Mouse (Mus musculus) thymus, postnatal 14 days (tissue): Measurements from ENCODE around the gene Nop2.

Source experiments
- DNase-seq: peaks from one replicate; pipeline ENCODE4 v3.0.0; 2021

The Nop2 gene

DNA sequence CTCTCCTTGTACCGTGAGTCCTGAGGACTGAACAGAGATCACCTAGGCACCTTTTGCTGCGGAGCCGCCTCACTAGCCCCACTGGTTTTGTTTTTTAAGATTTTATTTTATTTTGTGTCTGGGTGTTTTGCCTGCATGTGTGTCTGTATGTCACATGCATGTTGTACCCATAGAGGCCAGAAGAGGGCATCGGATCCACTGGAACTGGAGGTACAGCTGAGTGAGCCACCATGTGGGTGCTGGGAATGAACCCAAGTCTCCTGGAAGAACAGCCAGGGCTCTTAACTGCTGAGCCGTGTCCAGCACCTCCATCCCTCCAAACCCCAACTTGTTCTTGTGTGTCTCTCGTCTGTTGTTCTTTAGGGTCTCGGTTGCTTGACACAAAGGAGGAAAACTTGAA lies 20.8 kb upstream of the Nop2 start:
- DNase-seq = peak; percentile 65

DNA sequence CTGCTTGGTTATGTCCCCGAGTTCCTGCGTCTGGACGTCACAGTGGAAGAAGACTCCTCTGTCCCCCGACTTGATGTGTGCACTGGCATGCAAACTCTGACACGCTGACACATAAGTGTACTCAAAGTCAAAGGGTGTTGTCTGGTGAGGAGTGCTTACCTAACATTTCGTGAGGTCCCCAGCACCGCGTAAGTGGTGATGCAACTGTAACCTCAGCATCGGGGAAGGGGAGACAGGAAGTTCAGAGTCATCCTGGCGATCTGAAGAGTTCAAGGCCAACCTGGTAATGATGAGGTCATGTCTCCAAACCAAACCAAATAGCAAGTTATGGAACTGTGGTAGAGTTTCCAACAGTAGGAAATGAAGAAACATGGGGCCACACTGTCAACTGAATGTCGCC lies 19.2 kb upstream of the Nop2 start:
- no peak for DNase-seq

DNA sequence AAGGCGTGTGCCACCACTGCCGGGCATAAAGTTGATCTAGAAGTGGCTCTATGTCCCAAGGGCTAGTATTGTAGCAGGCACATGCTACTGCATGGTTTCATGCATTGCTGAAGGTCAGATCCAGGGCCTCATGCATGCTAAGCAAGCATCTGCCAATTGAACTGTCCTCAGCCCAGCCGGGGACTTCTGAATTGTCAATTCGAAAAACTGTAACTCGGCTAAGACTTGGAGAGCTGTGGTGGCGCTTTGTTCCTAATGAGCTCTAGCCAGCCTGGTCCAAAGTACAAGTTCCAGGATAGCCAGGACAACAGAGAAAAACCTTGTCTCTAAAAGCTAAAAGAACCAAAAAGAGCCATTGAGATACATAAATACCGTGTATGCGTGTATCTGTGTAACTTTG lies 12.3 kb upstream of the Nop2 start:
- DNase-seq = no peak

DNA sequence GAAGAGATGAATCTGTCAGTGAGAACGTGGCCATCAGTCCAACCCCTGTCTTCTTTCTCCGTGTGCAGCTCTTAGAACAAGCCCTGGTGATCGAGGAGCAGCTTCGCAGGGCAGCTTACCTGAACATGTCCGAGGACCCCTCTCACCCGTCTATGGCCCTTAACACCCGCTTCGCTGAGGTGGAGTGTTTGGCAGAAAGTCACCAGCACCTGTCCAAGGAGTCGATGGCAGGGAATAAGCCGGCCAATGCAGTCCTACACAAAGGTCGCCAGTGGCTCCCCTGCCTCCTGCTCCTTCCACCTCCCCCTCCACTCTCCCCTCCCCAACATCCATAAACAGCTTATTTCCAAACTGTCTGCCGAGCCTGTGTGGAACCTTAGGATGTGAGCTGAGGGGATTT lies 3.0 kb upstream of the Nop2 start:
- no peak for DNase-seq

DNA sequence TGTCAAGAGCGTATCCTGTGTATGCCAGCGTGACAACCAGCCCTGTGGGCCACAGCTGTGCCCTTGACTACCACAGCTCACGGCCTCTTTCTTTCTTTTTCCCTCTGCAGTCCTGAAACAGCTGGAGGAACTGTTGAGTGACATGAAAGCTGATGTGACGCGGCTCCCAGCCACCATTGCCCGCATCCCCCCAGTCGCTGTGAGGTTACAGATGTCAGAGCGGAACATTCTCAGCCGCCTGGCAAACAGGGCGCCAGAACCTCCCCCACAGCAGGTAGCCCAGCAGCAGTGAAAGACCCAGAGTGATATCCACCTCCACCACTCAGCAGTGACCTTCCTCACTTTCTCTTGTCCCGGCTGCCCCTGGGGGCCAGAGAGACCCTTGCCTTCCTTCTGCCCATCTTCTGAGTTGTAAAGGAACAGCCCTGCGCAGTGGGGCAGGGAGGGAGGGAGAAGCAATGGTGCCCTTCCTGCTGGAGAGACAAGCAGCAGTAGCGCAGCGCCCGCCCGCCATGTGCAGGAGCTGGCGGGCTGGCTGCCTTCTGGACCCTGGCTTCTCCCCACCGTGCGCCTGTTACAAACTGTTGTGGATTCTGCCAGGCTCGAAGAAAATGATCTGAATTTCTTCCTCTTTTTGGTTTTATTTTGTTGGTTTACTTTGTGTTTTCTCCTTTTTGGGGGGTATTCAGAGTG lies 1.9 kb upstream of the Nop2 start:
- DNase-seq = peak; percentile 48

DNA sequence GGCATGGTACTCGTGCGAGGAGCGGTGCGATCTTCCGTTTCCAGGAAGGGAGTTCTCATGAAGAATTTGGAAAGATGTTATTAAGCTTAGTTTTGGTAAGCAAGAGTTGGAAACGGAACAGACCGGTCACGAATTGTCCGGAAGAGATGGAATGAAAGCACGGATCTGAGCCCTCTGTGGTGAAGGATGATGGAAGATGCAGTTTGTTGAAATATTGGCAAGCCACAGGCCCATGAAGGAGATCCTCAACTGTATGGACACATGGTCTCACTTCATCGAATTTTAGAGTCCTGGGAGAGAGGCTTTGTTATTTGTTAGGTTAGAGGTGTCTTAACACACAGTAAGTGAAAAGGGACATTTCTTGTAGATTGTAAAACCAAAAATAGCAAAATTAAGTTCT lies 761 bp downstream of the Nop2 start:
- no peak for DNase-seq

DNA sequence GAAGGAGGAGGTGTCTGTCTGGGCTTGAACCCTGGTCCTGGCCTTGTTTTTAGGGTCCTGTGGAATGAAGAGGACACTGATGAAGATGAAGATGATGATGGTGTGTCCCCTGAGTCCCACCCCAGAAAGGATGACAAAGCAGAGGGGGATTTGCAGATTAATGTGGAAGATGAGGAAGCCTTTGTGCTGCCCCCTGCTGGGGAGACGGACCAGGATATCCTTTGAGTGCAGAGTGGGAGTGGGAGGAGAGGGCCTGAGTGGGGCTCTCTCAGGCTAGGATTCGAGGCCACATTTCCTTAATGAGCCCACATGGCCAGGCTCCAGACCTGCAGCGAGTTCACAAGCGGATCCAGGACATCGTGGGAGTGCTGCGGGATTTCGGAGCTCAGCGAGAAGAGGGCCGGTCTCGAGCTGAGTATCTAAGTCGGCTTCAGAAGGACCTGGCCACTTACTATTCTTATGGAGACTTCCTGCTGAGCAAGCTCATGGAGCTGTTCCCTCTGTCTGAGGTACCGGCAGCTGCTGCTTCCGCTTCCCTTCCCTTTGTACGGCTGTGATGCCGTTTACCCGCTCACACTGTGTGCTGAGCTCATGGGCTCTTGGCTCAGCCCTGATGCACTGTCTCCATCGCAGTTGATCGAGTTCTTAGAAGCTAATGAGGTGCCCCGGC lies 5.4 kb downstream of the Nop2 start:
- DNase-seq = peak; percentile 70

DNA sequence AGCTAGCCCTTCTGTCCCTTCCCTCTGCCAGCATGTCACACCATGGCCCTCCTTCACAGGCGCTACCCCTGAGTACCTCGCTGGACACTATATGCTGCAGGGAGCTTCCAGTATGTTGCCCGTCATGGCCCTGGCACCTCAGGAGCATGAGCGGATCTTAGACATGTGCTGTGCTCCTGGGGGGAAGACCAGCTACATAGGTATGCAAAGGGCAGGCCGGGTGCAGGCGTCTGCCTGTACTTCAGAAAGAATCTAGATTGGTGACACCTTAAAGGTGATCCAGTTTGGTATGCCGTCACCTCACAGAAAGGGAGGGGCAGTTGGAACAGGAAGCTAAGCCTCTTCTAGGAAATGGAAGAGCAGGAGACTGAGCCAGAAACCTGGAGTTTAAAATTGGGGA lies 8.0 kb downstream of the Nop2 start:
- DNase-seq = no peak

DNA sequence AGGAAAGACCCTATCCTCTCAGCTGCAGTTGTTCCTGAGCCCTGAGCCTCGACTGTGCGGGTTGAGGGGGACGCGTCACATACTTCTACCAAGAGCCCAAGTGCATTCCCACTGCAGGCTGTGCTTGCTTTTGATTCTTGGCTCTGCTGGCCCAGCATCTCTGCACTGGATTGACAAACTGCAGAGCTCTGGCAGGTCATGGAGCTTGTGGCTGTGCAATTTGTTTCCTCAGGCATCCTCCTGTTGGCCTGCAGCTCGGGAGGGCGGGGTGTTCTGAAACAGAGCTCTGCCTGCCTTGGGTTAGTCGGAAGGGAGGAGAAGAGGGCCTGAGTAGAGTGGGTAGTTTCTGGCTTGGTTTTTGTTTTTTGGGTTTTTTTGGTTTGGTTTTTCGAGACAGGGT lies 10.7 kb downstream of the Nop2 start:
- no peak for DNase-seq

DNA sequence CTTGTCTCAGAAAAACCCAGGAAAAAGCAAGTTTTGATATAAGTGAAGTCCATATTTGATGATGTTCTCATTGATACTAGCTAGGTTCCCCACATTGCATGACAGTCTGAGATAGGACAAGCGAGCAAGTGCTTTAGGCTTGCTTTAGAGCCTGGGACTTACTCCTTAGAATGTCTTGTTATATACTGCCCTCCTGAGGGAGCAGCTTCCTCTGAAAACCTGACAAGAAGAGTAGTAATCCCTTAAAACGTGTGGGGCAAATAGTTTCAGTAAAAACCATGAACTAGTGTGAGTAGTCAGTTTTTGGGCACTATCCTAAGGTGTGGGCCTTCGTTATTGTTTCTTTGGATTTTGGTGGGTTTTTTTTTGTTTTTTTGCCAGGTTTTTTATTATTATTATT lies 11.4 kb downstream of the Nop2 start:
- no peak for DNase-seq

DNA sequence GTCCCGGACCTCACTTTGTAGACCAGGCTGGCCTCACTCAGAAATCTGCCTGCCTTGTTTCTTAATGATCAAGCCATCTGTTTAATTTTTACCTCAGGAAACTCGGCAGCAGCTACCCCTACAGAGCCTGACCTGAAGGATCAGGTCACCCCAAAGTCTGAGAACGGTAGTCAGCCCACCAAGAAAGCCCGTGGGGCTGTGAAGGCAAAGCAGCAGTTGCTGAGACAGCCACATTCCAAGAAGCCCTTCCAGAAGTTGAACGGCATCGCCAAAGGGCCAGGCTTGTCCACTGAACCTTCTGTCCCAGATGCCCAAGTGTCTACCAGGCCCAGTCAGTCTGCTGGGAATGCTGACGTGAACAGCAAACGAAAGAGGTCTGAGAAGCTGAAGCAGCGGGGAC lies 12.2 kb downstream of the Nop2 start:
- DNase-seq = no peak

DNA sequence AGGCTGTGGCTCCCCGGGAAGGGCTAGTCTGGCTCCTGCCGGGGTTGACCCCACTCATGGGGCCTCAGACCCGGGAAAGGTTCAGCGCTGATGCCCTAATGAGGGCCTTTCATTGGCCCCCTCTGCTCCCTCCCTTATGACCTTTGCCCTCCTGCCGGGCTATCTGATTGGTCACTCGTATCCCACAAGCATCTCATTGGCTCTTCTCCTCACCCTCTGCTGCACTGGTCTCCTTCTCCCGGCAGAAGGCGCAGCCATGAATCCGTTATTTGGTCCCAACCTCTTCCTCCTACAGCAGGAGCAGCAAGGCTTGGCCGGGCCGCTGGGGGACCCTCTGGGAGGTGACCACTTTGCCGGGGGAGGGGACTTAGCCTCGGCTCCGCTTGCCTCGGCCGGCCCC lies 13.3 kb downstream of the Nop2 start, which contains the start of gene Iffo1:
Iffo1 (plus strand) TSS at position 241 of the 400 bp plus-strand sequence.
- peak; percentile 88 for DNase-seq

DNA sequence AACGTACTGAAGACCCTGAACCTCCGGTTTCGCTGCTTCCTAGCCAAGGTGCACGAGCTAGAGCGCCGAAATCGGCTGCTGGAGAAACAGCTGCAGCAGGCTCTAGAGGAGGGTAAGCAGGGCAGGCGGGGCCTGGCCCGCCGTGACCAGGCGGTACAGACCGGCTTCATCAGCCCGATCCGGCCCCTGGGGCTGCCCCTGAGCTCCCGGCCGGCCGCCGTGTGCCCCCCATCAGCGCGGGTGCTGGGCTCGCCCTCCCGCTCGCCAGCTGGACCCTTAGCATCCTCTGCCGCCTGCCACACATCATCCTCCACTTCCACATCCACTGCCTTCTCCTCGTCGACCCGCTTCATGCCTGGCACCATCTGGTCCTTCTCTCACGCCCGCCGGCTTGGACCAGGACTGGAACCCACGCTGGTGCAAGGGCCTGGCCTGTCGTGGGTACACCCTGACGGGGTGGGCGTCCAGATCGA lies 13.8 kb downstream of the Nop2 start:
- no peak for DNase-seq

DNA sequence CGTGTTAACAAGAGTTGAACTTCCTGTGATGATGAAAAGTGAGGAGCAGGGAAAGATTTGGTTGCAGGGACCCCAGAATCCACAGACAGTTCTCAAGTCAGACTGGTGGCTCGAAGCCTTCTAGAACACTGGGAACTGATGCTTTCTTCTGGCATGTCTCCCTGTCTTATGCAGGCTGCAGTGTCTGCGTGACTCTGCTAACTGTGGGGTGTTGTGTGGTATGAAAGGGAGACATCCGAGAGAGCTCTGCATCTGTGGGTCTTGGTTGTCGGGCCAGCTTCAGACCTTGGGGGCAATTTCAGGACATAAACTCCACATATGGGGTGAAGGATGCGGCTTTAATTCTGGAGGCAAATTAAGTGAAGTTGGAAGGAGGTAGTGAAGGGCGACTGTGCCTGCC lies 14.4 kb downstream of the Nop2 start:
- DNase-seq = no peak

DNA sequence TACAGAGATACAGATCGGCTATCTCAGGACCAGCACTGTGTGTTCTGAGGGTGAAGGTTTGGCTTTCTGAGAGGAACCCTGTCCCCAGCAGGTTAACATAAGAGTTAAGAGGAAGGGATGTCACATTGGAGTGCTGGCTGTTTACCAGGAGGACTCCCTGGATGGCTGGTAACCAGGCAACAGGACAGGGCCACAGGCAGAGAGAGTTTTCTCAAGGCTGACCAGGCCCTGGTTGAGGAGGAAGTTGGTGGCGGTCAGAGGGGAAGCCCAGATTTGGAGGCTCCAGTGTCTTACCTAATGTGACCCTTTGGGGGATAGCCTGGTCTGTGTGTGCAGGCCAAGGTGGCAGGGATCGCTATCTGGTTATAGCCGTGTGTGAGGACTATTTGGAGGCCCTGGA lies 15.1 kb downstream of the Nop2 start:
- DNase-seq = no peak

DNA sequence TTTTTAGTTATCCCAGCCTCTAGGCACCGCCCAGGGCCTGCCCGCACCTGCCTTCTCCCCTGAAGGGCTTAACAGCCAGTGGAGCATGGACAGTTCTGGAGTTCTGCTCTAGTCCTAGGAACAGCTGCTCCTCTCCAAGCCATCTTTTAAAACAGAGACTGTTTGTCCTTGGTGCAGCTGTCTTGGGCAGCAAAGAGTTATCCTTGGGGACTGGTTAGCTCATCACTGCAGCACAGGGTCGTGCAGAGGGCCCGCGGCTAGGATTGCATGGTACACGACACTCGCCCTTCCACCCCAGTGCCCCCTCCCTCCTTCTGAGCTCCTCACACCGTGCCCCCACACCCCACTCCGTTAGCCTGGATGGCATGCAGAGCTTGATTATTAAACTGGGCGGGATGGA lies 15.6 kb downstream of the Nop2 start:
- no peak for DNase-seq

DNA sequence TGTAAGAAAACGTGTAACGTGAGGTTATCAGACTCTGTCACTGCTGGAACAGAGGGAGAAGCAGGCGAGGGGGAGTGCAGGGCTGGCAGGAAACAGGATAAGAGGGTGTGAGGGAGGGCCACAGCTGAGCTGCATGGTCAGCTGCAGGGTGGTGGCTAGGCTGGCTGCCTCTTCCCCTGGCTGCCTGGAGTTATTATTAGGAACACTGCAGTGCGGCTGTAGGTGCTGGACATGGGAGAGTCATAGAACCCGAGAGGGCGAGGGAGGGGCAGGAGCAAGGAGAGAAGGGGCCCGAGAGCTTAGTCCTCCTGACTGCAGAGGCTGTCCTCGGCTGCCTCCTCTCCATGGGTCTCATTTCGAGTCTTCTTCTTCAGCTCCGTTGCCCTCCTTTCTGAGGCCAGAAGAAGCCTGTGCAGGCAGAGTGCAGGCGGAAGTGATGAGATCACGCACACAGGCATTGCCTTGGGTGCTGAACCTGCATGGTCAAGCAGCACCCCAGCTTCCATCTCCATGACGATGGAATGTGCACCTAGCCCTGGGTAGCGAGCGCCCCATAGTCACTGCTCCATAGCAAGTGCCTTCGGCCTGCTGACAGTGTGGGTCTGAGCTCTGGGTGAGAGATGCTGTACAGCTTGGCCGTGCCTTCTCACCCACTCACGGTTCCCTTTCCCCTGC lies 16.7 kb downstream of the Nop2 start:
- DNase-seq = no peak

DNA sequence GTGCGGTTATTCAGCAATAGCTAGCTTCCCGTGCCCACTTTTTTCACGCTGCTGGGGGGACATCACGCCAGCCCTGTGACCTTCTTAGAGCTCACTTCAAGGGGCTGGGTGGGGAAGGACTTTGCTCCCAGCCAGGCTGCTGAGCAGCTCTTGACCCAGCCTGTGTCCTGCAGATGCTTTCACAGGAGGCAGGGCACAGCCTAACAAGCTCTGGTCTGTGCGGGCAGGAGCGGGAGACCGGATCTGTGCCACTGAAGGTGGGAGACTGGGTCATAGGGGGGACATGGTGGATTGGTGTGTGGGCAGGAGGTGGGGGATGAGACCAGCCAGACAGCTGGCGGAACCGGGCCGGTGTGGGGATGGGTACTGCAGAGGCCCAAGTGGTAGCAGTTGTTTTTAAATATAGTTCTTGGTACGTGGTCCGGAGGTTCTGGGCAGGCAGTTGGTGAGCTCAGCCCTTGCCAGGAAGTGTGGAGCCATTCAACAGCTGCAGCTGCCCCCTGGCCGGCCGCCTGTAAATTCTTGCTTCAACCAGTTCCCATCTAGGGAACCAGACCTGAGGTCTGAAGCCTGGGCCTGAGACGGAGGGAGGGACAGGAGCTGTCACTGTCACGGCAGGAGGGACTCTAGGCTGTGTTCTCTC lies 17.3 kb downstream of the Nop2 start:
- DNase-seq = no peak

DNA sequence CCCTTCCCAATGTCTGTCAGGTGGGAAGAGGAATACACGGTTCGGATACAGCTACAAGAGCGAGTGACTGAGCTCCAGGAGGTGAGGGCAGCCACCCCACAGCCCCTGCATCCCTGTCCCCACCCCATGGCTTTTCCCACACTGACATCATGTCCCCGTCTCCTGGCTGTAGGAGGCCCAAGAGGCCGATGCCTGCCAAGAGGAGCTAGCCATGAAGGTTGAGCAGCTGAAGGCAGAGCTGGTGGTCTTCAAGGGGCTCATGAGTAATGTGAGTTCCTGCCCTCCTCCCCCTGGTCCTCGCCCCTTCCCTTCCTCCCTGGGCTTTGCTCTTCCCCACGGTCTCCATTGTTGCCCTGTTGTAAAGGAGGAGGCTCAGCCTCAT lies 17.9 kb downstream of the Nop2 start:
- no peak for DNase-seq

DNA sequence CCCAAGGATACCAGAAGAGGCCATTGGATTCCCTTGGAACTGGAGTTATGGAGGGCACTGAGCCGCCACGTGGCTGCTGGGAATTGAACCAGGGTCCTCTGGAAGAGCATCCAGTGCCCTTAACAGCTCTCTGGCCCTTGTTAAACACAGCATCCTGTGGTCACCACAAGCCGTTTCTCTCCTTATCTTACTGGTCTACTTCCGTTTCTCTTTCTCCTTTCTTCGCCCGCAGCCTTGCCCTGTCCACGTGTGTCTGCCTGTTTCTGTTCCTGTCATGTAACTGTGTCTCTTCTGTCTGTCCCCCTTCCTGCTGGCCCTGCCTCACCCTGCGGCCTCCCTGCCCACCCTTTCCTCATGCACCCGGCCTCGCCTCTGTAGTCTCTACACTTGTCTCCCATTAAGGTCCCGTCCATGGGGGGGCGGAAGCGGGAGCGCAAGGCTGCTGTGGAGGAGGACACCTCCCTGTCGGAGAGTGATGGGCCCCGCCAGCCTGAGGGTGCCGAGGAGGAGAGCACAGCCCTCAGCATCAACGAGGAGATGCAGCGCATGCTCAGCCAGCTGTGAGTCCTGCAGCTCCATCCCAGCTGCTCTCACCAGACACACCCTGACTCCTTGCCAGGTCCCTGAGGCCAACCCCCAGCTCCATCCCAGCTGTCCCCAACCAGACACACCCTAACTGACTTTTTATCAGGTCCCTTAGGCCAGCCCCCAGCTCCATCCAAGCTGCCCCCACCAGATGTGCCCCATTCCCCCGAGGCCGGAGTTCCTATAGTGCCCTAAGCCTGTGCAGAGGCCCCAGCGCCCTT lies 20.7 kb downstream of the Nop2 start:
- DNase-seq = no peak

DNA sequence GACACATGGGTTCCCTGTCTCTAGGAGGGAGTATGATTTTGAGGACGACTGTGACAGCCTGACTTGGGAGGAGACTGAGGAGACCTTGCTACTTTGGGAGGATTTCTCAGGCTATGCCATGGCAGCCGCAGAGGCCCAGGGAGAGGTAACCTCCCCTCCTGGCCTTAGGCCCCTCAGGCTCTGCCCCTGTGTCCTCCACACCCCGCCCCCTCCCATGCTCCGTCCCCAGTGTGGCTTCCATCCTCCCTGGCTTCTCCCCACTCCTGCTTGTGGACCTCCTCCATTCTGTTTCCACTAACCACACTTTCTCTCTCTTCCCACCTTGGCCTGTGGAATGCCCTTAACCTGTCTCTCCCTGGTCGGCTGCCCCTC lies 21.3 kb downstream of the Nop2 start:
- DNase-seq = no peak

DNA sequence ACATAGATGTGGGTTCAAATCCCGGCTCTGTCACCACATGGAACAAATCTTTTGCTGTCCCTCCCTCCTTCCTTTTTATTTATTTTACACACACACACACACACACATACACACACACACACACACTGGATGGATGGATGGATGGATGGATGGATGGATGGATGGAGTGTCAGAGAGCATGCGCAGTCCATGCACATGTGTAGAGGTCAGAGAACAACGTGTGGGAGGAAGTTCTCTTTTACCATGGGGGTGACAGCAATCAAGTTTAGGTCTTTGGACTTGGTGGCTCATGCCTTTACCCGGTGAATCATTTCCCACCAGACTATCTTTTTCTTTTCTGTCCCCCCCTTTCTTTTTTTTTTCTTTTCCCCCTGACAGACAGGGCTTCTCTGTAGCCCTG lies 22.0 kb downstream of the Nop2 start:
- DNase-seq = no peak

DNA sequence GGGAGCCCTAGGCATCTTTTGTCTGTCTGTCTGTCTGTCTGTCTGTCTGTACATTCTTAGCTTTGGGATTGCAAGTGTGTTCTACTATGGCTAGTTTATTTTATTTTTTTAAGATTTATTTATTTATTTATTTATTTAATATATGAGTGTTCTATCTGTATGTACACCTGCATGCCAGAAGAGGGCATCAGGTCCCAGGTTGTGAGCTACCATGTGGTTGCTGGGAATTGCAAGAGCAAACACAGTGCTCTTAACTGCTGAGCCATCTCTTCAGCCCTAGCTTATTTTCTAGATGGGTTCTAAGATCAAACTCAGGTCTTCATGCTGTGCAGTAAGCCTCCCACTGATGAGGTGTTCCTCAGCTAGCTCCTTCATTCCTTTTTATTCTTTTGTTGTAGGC lies 22.8 kb downstream of the Nop2 start:
- DNase-seq = no peak
